Mouse (Mus musculus): ENCODE results near the gene Kank1. TPM values are rescaled to one million over a fixed set of nuclear protein-coding genes. Genes with fewer than 3 reads are reported as not detected.

Gene Kank1
- polyA plus RNA-seq, 1 experiment from 2014 or later = 18.8 TPM

DNA sequence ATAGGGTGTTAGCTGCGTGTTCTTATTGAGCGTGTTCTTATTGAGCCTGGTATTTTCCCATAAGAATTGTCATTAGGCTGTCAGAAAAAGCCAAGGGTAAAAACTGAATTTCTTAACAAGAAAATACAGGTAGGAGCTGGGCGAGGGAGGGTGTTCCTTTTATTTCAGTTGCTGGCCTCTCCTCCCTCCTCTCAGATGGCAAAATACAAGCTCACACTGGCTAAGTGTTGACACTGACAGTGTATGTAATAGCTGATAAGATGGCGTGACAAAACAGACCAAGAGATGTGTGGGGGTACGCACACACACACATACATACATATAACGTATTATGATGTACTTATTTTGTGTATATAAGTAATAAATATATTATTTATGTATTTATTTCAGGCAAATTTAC is 145.7 kb downstream of the Kank1 start:
- Histone ChIP-seq H3K4me3 (replicated peaks) (no peak overlapping the region), H3K9me3 (no peaks in the 10 kb centered on the region), H3K36me3 (no peaks in the 10 kb centered on the region), H3K27me3 (replicated peaks) (no peaks in the 10 kb centered on the region), H3K4me2 (replicated peaks) (peak overlapping the region; percentile 49), H3K4me1 (replicated peaks) (peaks cover 29% of the 10 kb centered on the region), H3K9ac (no peak overlapping the region), H3K27ac (peak overlapping the region; percentile 54)
- 55% methylated on average over 6 of the region's 6 CpGs for WGBS
- no peak for ATAC-seq

DNA sequence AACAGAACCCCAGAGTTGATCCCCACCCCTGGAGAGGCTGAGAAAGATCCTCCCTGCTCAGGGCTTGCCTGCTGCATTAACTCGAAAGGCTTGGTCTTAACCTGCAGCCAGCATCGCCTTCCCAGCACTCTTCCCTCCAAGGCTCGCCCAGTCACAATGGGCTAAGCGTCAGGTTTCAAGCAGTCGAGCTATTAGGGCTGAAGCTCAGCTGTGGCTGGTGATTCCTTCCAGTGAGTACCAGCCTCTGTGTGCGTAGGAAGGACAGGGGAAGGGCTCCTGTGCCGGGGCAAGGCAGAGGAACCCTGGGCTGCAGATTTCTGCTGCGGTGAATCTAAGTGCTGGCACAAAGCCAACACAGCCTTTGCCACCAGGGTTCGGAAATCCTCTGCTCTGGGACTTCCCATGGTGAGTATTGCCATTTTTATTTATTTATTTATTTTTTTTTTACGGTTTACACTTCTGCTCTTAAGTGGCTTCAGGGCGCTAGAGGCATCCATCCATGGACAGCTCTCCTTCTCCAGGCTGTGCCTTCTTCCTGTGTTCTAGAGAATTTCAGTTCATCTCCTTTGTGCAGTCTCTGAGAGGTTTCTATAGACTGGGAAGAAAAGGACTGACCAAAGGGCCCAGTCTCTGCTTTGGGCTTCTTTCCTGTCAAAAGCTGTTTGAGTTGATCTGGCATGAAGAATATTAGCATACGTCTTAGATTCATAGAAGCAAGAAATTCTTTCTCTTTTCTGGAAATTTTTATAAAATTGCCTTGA is 146.8 kb downstream of the Kank1 start:
- no peaks in the 10 kb centered on the region for H3K9me3 ChIP-seq
- 15% methylated on average over 12 of the region's 12 CpGs for WGBS
- 0 out of 2 replicates have a peak overlapping the region, but pooled peaks have one; percentile 26 for H3K4me2 ChIP-seq (replicated peaks)
- H3K27ac ChIP-seq = peak overlapping the region; percentile 64
- no peaks in the 10 kb centered on the region for H3K36me3 ChIP-seq
- no peak overlapping the region for H3K9ac ChIP-seq
- no peaks in the 10 kb centered on the region for H3K27me3 ChIP-seq (replicated peaks)
- ATAC-seq = peak; percentile 54
- no peak overlapping the region for H3K4me3 ChIP-seq (replicated peaks)
- H3K4me1 ChIP-seq (replicated peaks) = peaks cover 29% of the 10 kb centered on the region

DNA sequence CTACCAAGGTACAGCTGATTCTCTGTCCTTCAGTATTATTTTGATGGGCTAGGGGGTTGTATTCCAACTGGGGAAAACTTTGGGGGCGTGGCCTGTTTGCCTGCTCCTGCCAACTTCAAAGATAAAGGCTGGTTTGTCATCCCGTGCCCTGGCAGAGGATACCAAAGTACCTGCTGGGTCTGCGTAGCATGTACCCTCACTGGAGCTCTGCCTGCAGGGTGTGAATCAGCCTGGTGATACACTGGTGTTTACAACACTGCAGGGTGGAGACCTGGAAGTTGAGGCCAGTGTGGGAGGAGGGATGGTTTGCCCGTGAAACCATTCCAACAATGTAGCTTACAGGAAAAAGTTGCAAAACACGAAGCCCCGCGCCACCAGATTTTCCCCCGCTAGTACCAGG is 149.2 kb downstream of the Kank1 start:
- H3K4me3 ChIP-seq (replicated peaks) = no peak overlapping the region
- 62% methylated on average over 8 of the region's 8 CpGs for WGBS
- no peak overlapping the region for H3K27ac ChIP-seq
- no peak overlapping the region for H3K4me2 ChIP-seq (replicated peaks)
- ATAC-seq = no peak
- peaks cover 24% of the 10 kb centered on the region for H3K4me1 ChIP-seq (replicated peaks)
- H3K9me3 ChIP-seq = no peaks in the 10 kb centered on the region
- no peaks in the 10 kb centered on the region for H3K36me3 ChIP-seq
- H3K9ac ChIP-seq = no peak overlapping the region
- H3K27me3 ChIP-seq (replicated peaks) = no peaks in the 10 kb centered on the region

DNA sequence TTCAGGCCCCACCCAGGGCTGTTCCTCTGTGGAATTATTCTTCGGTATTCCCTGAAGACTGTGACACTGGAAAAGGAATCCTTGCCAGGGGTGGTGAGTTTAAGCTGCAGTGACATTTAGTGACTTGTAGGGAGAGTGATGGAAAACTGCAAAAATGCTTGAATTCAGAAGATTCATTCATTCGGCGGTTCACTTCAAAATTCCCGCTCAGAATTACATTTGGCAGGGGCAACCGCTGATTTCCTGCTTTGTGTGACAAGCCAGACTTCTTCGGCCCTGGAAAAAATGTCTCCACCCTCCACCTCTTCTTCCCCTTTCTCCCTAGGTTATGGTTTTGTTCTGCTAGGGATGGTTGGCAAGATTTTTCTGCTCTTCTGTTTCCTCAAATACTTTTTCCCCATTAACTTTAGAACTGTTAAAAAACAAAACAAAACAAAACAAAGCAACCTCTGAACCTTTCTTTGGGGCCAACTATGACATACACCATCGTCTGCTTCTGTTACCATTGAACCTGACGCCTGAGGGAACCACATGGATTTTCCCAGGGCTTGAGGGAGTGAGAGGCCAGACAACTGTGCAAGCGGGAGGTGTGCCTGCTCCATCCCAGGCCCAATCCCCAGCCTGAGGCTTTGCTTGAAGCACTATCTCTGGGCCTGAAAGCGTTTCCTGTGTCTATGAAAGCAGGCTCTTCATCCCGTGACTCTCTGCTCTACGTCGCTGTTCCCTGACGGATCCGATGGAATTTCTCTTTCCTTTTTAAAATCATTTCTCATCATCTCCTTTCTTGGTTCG is 150.1 kb downstream of the Kank1 start:
- Histone ChIP-seq H3K27ac (no peak overlapping the region), H3K36me3 (no peaks in the 10 kb centered on the region)

DNA sequence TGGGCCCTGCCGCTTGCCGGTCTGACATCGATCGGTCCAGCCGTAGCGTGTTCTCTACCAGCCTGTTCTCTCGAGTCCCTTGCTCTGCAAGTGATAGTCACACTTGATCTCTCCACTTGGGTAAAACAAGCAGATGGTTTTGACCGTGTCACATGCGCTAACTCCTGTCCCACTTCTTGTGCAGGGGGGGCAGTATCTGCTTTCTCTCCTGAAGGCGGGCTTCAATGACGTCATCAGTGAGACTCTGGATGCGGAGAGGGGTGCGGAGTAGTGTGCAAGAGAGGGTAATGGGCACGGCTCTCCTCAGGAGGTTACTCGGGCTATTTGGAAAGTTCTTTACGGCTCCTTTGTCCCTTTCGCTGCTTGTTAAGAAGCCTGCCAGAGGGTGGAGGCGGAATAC is 151.1 kb downstream of the Kank1 start:
- Histone ChIP-seq H3K9ac (no peak overlapping the region), H3K27ac (no peak overlapping the region), H3K27me3 (replicated peaks) (no peaks in the 10 kb centered on the region), H3K9me3 (no peaks in the 10 kb centered on the region), H3K4me1 (replicated peaks) (peaks cover 13% of the 10 kb centered on the region), H3K36me3 (no peaks in the 10 kb centered on the region), H3K4me2 (replicated peaks) (no peak overlapping the region), H3K4me3 (replicated peaks) (no peak overlapping the region)
- no peak for ATAC-seq
- 96% methylated on average over 18 of the region's 18 CpGs for WGBS

More for the DNA sequence above, 150.1 kb downstream of the Kank1 start:
- Histone ChIP-seq H3K4me3 (replicated peaks) (no peak overlapping the region), H3K4me2 (replicated peaks) (no peak overlapping the region), H3K4me1 (replicated peaks) (peaks cover 20% of the 10 kb centered on the region), H3K9me3 (no peaks in the 10 kb centered on the region), H3K27me3 (replicated peaks) (no peaks in the 10 kb centered on the region), H3K9ac (no peak overlapping the region)
- no peak for ATAC-seq
- 62% methylated on average over 16 of the region's 16 CpGs for WGBS

DNA sequence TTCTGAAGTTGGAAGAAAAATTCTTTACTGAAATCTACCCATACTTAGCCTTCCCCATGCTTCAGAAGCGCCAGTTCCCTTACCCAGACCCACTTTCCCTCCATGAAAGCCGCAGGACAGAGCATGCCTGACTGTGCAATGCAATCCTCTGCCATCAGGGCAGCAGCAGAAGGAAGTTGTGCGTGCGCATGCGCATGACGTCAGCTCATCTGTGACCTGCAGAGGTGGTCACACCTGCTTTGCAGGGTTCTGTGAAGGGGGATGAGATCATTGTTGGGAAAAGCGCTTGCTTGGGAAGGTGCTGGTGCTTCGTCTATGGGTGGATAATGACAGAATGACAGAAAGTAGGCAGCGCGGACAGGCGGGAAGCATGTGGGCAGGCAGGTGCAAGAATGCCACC is 155.4 kb downstream of the Kank1 start:
- no peak for ATAC-seq
- H3K9me3 ChIP-seq = no peaks in the 10 kb centered on the region
- 0 out of 2 replicates have a peak, but pooled peaks cover 10% of the 10 kb centered on the region for H3K4me1 ChIP-seq (replicated peaks)
- no peak overlapping the region for H3K4me2 ChIP-seq (replicated peaks)
- no peak overlapping the region for H3K4me3 ChIP-seq (replicated peaks)
- no peaks in the 10 kb centered on the region for H3K27me3 ChIP-seq (replicated peaks)
- no peak overlapping the region for H3K27ac ChIP-seq
- H3K36me3 ChIP-seq = no peaks in the 10 kb centered on the region
- no peak overlapping the region for H3K9ac ChIP-seq
- 84% methylated on average over 11 of the region's 11 CpGs for WGBS

DNA sequence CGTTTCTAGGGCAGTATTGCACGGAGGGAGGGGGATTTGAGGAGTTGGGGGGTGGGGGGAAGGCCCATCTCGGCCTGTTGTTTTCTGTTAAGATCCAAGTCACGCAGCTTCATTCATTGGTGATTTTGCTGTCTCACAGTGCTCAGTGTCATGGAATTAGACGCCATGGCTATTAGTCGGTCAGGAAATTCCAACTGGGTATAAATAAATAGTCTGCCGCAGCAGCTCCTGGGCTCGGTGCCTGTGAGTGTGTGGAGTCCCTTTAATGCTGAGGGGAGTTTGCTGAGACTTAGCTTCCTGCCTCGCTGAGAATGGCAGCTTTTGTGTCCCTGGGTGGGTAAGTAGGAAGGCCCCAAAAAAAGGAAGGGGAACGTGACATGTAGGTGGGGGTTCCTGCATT is 158.3 kb downstream of the Kank1 start:
- Histone ChIP-seq H3K4me3 (replicated peaks) (no peak overlapping the region), H3K4me2 (replicated peaks) (peak overlapping the region; percentile 38), H3K27ac (peak overlapping the region; percentile 62), H3K36me3 (no peaks in the 10 kb centered on the region), H3K4me1 (replicated peaks) (peaks cover 20% of the 10 kb centered on the region; the same call in 1 of the 2 replicates), H3K9me3 (no peaks in the 10 kb centered on the region), H3K27me3 (replicated peaks) (no peaks in the 10 kb centered on the region), H3K9ac (no peak overlapping the region)
- peak; percentile 59; the same call in 1 of the 2 replicates for ATAC-seq
- 21% methylated on average over 10 of the region's 10 CpGs for WGBS

DNA sequence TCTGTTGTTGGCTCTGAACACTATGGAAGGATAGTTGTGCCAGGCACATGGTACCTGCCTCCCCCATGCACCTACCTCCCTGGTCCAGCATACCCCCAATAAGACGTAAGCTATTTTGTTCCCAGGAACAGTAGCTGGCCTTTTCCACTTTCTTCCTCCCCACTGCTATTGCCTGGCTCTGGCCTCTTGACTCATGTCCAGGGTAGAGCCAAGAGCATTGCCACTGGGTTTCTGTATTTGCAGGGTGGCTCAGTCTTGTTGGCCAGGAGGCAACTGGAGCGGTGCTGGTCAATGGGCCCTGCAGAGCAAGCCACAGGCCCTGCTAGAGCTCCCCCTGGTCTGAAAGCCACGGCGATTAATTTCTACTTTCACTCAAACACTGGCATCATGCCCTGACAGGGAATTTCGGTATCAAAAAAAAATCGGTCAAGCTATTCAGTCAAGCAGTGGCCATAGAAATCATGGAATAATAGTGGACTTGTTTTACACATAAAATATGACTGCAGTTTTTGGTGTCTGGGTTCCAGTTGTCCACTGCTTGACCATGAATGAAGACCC is 160.0 kb downstream of the Kank1 start:
- Histone ChIP-seq H3K27me3 (replicated peaks) (no peaks in the 10 kb centered on the region), H3K4me2 (replicated peaks) (no peak overlapping the region), H3K4me3 (replicated peaks) (no peak overlapping the region), H3K9ac (no peak overlapping the region), H3K4me1 (replicated peaks) (peaks cover 28% of the 10 kb centered on the region; the same call in 1 of the 2 replicates), H3K27ac (no peak overlapping the region), H3K36me3 (no peaks in the 10 kb centered on the region), H3K9me3 (no peaks in the 10 kb centered on the region)
- no peak for ATAC-seq
- WGBS = 91% methylated on average over 6 of the region's 6 CpGs

DNA sequence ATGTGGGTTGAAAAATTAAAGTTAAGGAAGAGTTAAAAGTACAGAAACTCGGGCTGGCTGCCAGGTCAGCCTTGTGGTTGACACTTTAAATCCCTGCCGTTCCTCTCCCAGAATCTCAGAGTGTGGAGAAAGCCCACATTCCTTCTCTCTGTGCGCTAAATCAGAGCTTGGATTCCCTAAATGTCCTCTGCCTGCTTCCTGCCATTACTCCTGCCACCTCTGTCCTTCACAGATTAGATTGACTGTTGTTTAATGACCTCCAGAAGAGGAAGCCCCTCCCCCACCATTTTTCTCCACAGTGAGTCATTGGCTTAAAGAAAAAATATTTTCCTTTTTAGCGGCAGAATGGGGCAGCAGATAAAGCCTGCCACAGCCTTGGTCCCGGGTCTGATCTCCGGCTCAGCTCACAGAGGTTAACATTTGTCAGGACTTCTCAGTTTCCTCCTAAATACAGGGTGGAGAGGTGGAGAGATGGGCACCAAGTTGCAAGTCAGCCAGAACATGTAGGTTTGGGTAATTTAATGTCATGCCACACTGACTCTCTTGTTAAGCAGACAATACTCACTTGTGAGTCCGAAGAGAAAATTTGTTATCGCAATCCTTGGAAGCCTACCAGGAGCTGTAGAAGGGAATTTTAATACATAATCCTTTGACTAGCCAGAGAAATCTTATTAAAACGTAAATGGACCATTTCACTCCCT is 162.9 kb downstream of the Kank1 start:
- Histone ChIP-seq H3K36me3 (no peaks in the 10 kb centered on the region), H3K4me3 (replicated peaks) (no peak overlapping the region), H3K9me3 (no peaks in the 10 kb centered on the region), H3K4me2 (replicated peaks) (peak overlapping the region; percentile 42), H3K4me1 (replicated peaks) (peaks cover 26% of the 10 kb centered on the region; the same call in 1 of the 2 replicates), H3K27ac (peak overlapping the region; percentile 55), H3K9ac (no peak overlapping the region), H3K27me3 (replicated peaks) (no peaks in the 10 kb centered on the region)
- 0 out of 2 replicates have a peak, but pooled peaks have one; percentile 32 for ATAC-seq
- 14% methylated on average over 9 of the region's 9 CpGs for WGBS

DNA sequence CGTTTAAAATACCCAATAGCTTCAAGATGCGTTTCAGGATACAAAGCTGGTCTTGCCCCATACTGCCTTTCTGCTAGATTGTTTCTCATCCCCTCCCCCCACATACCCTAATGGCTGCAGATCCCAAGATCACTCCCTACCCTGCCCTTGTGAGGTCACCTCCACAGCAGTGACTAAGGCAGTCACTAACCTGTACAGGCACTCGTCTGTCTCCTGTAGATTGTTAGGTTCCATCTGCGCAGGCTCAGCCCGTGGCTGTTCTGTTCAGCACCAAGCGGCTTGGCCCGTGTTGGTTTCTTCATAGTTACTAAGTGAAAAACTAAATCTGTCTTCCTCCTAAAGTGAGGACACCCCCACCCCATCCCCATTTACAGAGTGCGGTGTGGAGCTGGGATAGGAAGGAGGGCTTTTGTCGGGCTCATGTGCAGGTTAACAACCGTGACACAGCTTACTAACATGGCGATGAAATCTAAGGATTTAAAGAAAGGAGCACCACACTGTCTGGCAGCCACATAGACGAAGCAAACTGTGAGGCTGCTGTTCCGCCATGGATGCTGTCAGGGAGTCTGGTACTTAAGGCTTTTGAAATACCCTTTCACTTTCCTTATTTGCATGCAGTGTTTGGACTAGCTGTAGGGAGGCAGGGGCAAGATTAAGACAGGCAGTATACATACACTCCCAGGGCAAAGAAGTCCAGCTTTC is 163.6 kb downstream of the Kank1 start:
- Histone ChIP-seq H3K9ac (no peak overlapping the region), H3K27me3 (replicated peaks) (no peaks in the 10 kb centered on the region), H3K4me1 (replicated peaks) (peaks cover 20% of the 10 kb centered on the region; the same call in 1 of the 2 replicates), H3K4me3 (replicated peaks) (no peak overlapping the region), H3K36me3 (no peaks in the 10 kb centered on the region), H3K4me2 (replicated peaks) (peak overlapping the region; percentile 30; the same call in 1 of the 2 replicates), H3K9me3 (no peaks in the 10 kb centered on the region), H3K27ac (no peak overlapping the region)
- 30% methylated on average over 13 of the region's 13 CpGs for WGBS
- peak; percentile 65 for ATAC-seq

DNA sequence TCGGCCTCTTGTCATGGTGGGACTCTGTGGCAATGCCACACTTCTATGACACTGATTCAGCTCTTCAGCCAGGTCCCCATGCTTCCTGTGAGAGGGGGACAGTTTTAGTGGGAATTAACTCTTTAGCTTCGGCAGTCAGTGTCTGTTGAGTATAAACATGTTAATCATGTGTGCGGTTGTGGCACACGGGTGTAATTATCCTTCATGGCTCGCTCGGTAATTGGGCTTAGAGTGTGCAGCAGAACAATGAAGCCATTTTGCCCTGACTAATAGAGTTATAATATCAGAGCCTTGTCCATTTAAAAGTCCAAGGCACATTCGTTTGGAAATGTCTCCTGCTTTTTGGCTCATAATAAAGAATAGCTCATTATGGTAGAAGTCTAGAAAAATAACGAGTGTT is 164.7 kb downstream of the Kank1 start:
- Histone ChIP-seq H3K9me3 (no peaks in the 10 kb centered on the region), H3K4me2 (replicated peaks) (no peak overlapping the region), H3K4me3 (replicated peaks) (no peak overlapping the region), H3K4me1 (replicated peaks) (peaks cover 25% of the 10 kb centered on the region; the same call in 1 of the 2 replicates), H3K27ac (no peak overlapping the region), H3K9ac (no peak overlapping the region), H3K36me3 (no peaks in the 10 kb centered on the region), H3K27me3 (replicated peaks) (no peaks in the 10 kb centered on the region)
- WGBS = 77% methylated on average over 8 of the region's 8 CpGs
- no peak for ATAC-seq
